Mouse (Mus musculus) E14TG2a.4 (cell line): ENCODE results near the gene Sufu.
A peak's percentile ranks its signal among the peaks of the same experiment; 100 is the strongest.

Source experiments
- H3K27me3 ChIP-seq: 2 replicates; pipeline ENCODE4 v1.6.1; 2014; ENCODE audit warnings: low read length, control low read depth; ENCODE audit not compliant: insufficient read depth
- H3K36me3 ChIP-seq: 2 replicates; pipeline ENCODE4 v1.6.1; 2014; ENCODE audit warnings: low read length, control low read depth; ENCODE audit not compliant: insufficient read depth
- H3K4me1 ChIP-seq: replicated peaks from 2 replicates; pipeline ENCODE4 v1.6.1; 2014; ENCODE audit warnings: low read depth, low read length, control low read depth
- H3K4me3 ChIP-seq: replicated peaks from 2 replicates; pipeline ENCODE4 v1.5.1; 2014; ENCODE audit warnings: mild to moderate bottlenecking, low read length
- H3K9me3 ChIP-seq: 2 replicates; pipeline ENCODE4 v1.6.1; 2014; ENCODE audit warnings: low read length, control low read depth
- CTCF ChIP-seq: conservative IDR thresholded peaks from 2 replicates; pipeline ENCODE4 v1.5.1; 2014; ENCODE audit warnings: low read length
- NANOG ChIP-seq: IDR thresholded peaks from 2 replicates; pipeline ENCODE4 v1.6.1; 2014; ENCODE audit warnings: borderline replicate concordance, low read length, mixed read lengths
- POU5F1 ChIP-seq: IDR thresholded peaks from 2 replicates; pipeline ENCODE4 v1.6.1; 2014; ENCODE audit warnings: low read length, borderline replicate concordance

The Sufu gene

DNA sequence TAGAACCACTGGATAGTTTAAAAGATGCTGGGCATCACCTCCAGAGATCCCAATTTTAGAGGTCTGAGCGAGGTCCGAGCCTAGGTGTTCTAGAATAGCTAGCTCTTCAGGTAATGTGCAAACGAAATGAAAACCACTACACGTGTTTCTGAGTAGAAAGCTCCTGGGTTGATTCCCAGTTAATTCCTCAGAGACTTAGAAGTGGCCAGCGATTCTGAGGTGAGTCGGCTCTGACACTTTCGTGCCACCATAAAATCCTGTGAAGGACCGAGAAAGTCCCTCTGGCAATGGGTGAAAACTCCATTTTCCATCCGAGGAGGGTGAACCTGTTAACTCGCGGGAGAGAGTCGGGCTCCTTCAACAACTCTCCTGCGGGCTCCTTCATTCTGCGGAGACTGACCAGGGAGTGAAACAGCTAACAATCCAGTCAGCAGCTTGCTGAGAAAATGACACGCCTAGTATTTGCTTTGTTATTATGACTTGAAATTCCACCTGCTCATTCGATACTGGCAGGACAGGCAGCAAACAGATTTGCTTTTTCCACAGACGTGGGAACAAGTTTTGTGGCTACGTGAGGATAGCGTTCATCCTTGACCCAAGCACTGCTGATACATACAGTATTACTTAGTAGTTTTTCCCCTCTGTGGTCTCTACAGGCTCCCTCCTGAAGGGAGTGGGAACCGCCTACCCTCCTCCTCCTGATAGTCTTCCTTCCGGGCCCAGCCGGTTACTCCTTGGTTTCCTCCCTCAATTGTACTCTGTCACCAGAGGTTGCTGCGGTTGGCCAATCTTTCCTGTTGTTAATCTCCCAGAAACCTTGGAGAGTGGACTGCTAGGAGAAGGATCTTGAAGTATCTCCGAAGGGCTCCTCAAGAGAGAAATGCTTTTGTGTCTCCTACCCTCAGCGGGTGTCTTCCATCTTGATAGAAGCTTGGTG is 39.1 kb upstream of the Sufu start:
- Histone ChIP-seq H3K27me3 (peaks cover 9% of the 10 kb centered on the region), H3K36me3 (peaks cover 4% of the 10 kb centered on the region; the same call in 1 of the 2 replicates), H3K9me3 (no peaks in the 10 kb centered on the region), H3K4me3 (peak overlapping the region; percentile 85), H3K4me1 (peaks cover 51% of the 10 kb centered on the region)
- no peak for TF ChIP-seq NANOG
- no peak for TF ChIP-seq CTCF
- TF ChIP-seq POU5F1, result no peak

DNA sequence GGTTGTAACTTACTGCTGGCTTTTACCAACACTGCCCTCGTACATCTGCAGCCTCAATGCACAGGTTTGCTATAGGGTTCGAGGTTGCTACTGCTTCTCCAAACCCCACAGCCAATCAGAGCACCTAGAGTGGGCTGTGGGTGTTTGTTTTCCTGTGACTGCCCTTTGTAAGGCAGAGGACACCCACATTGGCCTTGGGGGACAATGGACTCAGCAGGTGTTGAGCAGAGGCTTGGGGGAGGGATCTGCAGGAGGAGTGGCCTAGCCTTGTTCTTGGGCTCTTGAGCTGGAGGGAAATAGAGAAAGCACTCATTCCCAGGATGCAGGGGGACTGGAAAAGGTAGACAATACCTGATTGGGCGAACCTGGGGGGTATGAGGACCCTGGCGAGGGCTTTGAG is 38.3 kb upstream of the Sufu start:
- TF ChIP-seq POU5F1, result no peak
- TF ChIP-seq NANOG, result peak; percentile 43; the same call in 1 of the 2 replicates
- no peak for TF ChIP-seq CTCF
- peaks cover 4% of the 10 kb centered on the region; the same call in 1 of the 2 replicates for H3K36me3 ChIP-seq
- H3K4me1 ChIP-seq, result peaks cover 58% of the 10 kb centered on the region

GRCm38 (mm10) chr19:46362104-46362503 is 34.6 kb upstream of the Sufu start:
- H3K4me1 ChIP-seq, result peaks cover 54% of the 10 kb centered on the region
- H3K27me3 ChIP-seq, result 0 out of 2 replicates have a peak, but pooled peaks cover 2% of the 10 kb centered on the region
- H3K9me3 ChIP-seq, result no peaks in the 10 kb centered on the region
- TF ChIP-seq POU5F1 (no peak), NANOG (no peak), CTCF (no peak)
- no peak overlapping the region for H3K4me3 ChIP-seq
- peaks cover 7% of the 10 kb centered on the region; the same call in 1 of the 2 replicates for H3K36me3 ChIP-seq

More for the DNA sequence above, 38.3 kb upstream of the Sufu start:
- H3K9me3 ChIP-seq, result no peaks in the 10 kb centered on the region
- peak overlapping the region; percentile 85 for H3K4me3 ChIP-seq
- peaks cover 7% of the 10 kb centered on the region; the same call in 1 of the 2 replicates for H3K27me3 ChIP-seq

DNA sequence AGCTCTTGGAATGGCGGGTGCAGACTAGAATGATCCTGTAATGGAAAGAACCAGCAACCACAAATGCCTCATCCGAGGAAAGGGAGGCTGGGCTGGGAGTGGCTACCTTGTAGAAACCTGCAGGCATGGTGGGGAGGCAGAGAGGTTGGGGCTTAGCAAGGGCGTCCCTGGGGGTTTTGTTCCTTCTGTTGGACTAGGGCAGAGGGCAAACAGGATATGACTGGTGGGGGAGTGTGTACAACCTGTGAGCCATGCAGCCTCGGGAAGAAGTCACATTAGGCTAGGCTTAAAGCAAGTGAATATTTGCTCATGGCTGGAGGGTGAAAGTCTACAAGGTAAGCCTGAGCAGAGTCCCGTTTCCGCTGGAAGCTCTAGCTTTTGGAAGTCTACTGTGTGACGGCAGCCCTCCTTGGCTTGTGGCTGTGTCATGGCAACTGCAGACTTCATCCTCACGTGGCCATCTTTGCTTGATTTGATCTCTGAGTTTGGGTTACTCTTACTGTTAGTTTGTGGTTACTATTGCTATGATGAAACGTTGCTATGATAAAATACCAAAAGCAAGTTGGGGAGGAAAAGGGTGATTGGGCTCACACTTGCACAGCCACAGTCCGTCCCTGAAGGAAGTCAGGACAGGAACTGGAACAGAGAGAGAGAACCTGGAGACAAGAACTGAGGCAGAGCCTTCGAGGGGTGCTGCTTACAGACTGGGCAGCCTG is 33.2 kb upstream of the Sufu start:
- Histone ChIP-seq H3K27me3 (no peaks in the 10 kb centered on the region), H3K9me3 (no peaks in the 10 kb centered on the region), H3K4me1 (peaks cover 52% of the 10 kb centered on the region), H3K36me3 (peaks cover 16% of the 10 kb centered on the region; the same call in 1 of the 2 replicates), H3K4me3 (peak overlapping the region; percentile 41)
- TF ChIP-seq POU5F1 (no peak), CTCF (no peak), NANOG (no peak)

DNA sequence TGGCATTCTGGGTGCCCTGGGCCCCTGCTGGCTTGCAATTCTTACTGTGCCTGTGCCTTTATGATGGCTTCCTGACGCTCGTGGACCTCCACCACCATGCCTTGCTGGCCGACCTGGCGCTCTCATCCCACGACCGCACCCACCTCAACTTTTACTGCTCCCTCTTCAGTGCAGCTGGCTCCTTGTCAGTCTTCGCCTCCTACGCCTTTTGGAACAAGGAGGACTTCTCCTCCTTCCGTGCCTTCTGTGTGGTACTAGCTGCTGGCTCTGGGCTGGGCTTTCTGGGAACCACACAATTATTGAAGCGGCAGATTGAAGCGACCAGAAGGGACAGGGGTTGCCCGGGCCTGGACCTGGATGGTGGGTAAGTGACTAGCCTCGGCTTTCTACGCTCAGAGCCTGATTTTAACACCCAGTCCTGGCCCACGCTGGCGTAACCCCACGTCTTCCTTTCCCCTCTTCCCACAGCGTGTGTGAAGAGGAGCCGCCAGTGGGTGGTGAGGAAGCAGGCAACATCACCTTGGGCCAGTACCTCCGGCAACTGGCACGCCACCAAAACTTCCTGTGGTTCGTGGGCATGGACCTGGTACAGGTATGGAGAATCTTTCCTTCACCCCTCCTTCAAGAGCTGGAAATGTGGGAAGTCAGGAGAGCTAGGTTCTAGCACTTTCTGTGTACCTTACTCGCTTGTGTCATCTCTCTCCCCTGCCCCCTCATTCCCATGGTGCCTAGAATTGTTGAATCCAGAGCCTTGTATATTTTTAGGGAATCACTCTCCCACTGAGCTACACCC is 28.7 kb upstream of the Sufu start:
- H3K9me3 ChIP-seq, result no peaks in the 10 kb centered on the region
- no peaks in the 10 kb centered on the region for H3K27me3 ChIP-seq
- no peak for TF ChIP-seq NANOG
- no peak for TF ChIP-seq POU5F1
- no peak for TF ChIP-seq CTCF
- H3K4me1 ChIP-seq, result peaks cover 19% of the 10 kb centered on the region
- H3K36me3 ChIP-seq, result peaks cover 36% of the 10 kb centered on the region
- no peak overlapping the region for H3K4me3 ChIP-seq

- Histone ChIP-seq H3K4me1 (peaks cover 14% of the 10 kb centered on the region), H3K27me3 (no peaks in the 10 kb centered on the region), H3K36me3 (peaks cover 41% of the 10 kb centered on the region), H3K4me3 (no peak overlapping the region), H3K9me3 (no peaks in the 10 kb centered on the region)
- TF ChIP-seq POU5F1 (no peak), CTCF (peak; percentile 39)
These were observed 27.5 kb upstream of the Sufu start for GRCm38 (mm10) chr19:46369204-46369603.

DNA sequence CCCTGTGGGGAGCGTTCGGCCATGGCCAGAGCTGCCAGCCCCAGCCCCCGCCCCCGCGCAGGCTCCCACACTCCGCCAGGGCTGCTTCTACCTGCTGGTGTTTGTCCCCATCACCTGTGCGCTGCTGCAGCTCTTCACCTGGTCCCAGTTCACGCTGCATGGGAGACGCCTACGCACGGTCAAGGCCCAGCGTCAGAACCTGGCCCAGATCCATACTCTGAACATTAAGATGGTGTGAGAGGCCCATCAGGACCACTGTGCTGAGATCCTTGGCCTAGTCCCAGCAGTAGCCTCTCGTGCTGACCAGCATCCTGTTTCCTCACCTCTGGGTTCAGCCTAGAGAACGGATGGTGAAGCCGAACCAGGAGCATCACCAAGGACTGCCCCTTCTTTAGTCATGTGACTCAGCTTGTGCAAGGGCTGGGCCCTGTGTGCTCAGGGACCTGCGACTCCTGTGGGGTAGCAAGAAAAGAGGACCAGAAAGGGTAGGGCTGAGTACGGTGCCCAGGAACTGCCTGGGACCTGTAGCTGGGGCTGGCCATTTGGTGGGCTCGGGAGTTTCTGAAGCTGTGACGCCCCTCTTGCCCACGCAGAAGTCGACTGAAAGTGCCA is 22.1 kb upstream of the Sufu start:
- peaks cover 23% of the 10 kb centered on the region for H3K4me1 ChIP-seq

DNA sequence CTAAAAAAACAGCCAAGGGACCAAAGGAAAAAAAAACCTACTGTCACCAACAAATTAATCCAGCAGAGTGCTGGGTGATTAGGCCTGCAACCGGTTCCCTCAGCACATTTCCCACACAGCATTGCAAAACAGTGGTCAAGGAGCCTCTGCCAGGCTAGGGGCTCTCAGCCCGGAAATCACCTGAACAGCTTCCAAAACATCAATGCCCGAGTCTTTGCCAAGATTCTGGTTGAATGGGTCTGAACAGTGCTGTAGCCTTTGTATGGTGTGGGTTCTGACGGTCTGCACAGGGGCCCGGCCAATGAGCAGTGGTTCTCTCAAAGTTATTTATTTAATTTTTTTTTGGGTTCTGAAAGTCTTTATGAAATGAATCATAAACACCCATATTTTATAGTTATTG is 21.2 kb upstream of the Sufu start:
- no peak for TF ChIP-seq NANOG
- no peak for TF ChIP-seq POU5F1
- TF ChIP-seq CTCF, result no peak
- Histone ChIP-seq H3K27me3 (no peaks in the 10 kb centered on the region), H3K4me1 (peaks cover 23% of the 10 kb centered on the region), H3K36me3 (peaks cover 72% of the 10 kb centered on the region), H3K4me3 (no peak overlapping the region), H3K9me3 (no peaks in the 10 kb centered on the region)

More for the DNA sequence above, 22.1 kb upstream of the Sufu start:
- H3K9me3 ChIP-seq, result no peaks in the 10 kb centered on the region
- no peaks in the 10 kb centered on the region for H3K27me3 ChIP-seq
- TF ChIP-seq CTCF, result no peak
- H3K36me3 ChIP-seq, result peaks cover 63% of the 10 kb centered on the region
- peak overlapping the region; percentile 68 for H3K4me3 ChIP-seq
